Mouse (Mus musculus) erythroblast, embryonic 14.5 days (primary cell): ENCODE results near the gene Dlx6.

Source experiments
- GATA1 ChIP-seq: IDR thresholded peaks from 2 replicates; pipeline ENCODE4 v1.6.1; 2012; ENCODE audit warnings: low read length, inconsistent platforms, mixed read lengths
- TAL1 ChIP-seq: IDR thresholded peaks from 3 replicates; pipeline ENCODE4 v1.6.1; 2012; ENCODE audit warnings: low read length, inconsistent platforms, mixed read lengths

DNA sequence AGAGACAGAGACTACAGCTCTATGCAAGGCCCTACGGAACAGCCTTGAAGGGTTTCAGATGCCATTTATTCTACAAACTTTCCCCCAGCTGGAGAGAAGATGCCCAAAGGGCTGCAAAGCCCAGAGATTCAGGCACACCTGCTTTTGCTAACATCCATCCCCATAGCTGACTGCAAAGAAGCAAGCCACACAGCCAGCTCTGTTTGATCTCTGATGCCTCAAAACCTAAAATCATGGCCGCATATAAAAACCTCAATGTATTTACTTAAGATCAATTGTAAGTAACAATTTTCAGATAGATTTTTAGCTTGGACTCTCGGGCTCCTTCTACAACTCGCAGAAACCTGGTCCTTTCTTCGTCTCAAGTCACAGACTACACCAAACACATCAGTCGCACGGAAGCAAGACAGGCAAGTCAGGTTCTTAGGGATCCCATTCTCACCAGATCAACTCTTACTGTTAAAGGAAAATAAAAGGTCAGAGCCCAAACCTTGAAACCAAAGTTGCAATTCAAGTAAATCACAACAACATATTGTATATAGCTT is 7.8 kb downstream of the Dlx6 start:
- TF ChIP-seq GATA1 (no peak), TAL1 (no peak)
